Mouse (Mus musculus): ENCODE results near the gene Plekhs1. TPM values are rescaled to one million over a fixed set of nuclear protein-coding genes. Genes with fewer than 3 reads are reported as not detected.

Plekhs1 gene
- polyA plus RNA-seq, 1 experiment from 2014 or later = 0.09 TPM

GRCm38 (mm10) chr19:56531251-56531650 lies 69.8 kb downstream of the Plekhs1 start:
- no peaks in the 10 kb centered on the region for H3K27me3 ChIP-seq (replicated peaks; ENCODE audit: control insufficient read depth, insufficient read depth, low read length)
- no peaks in the 10 kb centered on the region for H3K36me3 ChIP-seq (ENCODE audit: control insufficient read depth, insufficient read depth)
- 93% methylated on average over 12 of the region's 12 CpGs for WGBS
- no peak overlapping the region for H3K27ac ChIP-seq (ENCODE audit: low read length)
- H3K9ac ChIP-seq (replicated peaks; ENCODE audit: low read depth, low read length) = no peak overlapping the region
- no peaks in the 10 kb centered on the region for H3K4me1 ChIP-seq (replicated peaks; ENCODE audit: control insufficient read depth, insufficient read depth, low read length)
- H3K4me2 ChIP-seq (ENCODE audit: low read length) = no peak overlapping the region
- H3K4me3 ChIP-seq (replicated peaks; ENCODE audit: low read length) = no peak overlapping the region
- ATAC-seq = no peak
- H3K9me3 ChIP-seq (ENCODE audit: control insufficient read depth, low read length) = no peaks in the 10 kb centered on the region

GRCm38 (mm10) chr19:56533291-56534071 lies 72.0 kb downstream of the Plekhs1 start:
- Histone ChIP-seq H3K4me1 (replicated peaks; ENCODE audit: control insufficient read depth, insufficient read depth, low read length) (no peaks in the 10 kb centered on the region), H3K9ac (replicated peaks; ENCODE audit: low read depth, low read length) (no peak overlapping the region), H3K4me2 (ENCODE audit: low read length) (no peak overlapping the region), H3K9me3 (ENCODE audit: control insufficient read depth, low read length) (no peaks in the 10 kb centered on the region), H3K27me3 (replicated peaks; ENCODE audit: control insufficient read depth, insufficient read depth, low read length) (no peaks in the 10 kb centered on the region), H3K4me3 (replicated peaks; ENCODE audit: low read length) (no peak overlapping the region), H3K27ac (ENCODE audit: low read length) (no peak overlapping the region), H3K36me3 (ENCODE audit: control insufficient read depth, insufficient read depth) (no peaks in the 10 kb centered on the region)
- peak; percentile 28; the same call in 1 of the 2 replicates for ATAC-seq
- 88% methylated on average over 14 of the region's 14 CpGs for WGBS

- no peak overlapping the region for H3K4me2 ChIP-seq (ENCODE audit: low read length)
- H3K36me3 ChIP-seq (ENCODE audit: control insufficient read depth, insufficient read depth) = no peaks in the 10 kb centered on the region
- ATAC-seq = no peak
- no peak overlapping the region for H3K4me3 ChIP-seq (replicated peaks; ENCODE audit: low read length)
- no peaks in the 10 kb centered on the region for H3K9me3 ChIP-seq (ENCODE audit: control insufficient read depth, low read length)
- H3K4me1 ChIP-seq (replicated peaks; ENCODE audit: control insufficient read depth, insufficient read depth, low read length) = no peaks in the 10 kb centered on the region
- H3K27me3 ChIP-seq (replicated peaks; ENCODE audit: control insufficient read depth, insufficient read depth, low read length) = no peaks in the 10 kb centered on the region
- H3K9ac ChIP-seq (replicated peaks; ENCODE audit: low read depth, low read length) = no peak overlapping the region
- WGBS = 85% methylated on average over 3 of the region's 3 CpGs
- no peak overlapping the region for H3K27ac ChIP-seq (ENCODE audit: low read length)
These were observed 72.9 kb downstream of the Plekhs1 start for GRCm38 (mm10) chr19:56534337-56534736.

- H3K4me1 ChIP-seq (replicated peaks; ENCODE audit: control insufficient read depth, insufficient read depth, low read length) = no peaks in the 10 kb centered on the region
- H3K4me3 ChIP-seq (replicated peaks; ENCODE audit: low read length) = no peak overlapping the region
- H3K36me3 ChIP-seq (ENCODE audit: control insufficient read depth, insufficient read depth) = no peaks in the 10 kb centered on the region
- H3K4me2 ChIP-seq (ENCODE audit: low read length) = no peak overlapping the region
- H3K9me3 ChIP-seq (ENCODE audit: control insufficient read depth, low read length) = no peaks in the 10 kb centered on the region
- 48% methylated on average over 9 of the region's 9 CpGs for WGBS
- no peak overlapping the region for H3K9ac ChIP-seq (replicated peaks; ENCODE audit: low read depth, low read length)
- no peak for ATAC-seq
- H3K27ac ChIP-seq (ENCODE audit: low read length) = no peak overlapping the region
- no peaks in the 10 kb centered on the region for H3K27me3 ChIP-seq (replicated peaks; ENCODE audit: control insufficient read depth, insufficient read depth, low read length)
These were observed 73.6 kb downstream of the Plekhs1 start for GRCm38 (mm10) chr19:56535064-56535463.

GRCm38 (mm10) chr19:56535765-56536164 lies 74.3 kb downstream of the Plekhs1 start:
- WGBS = 91% methylated on average over 9 of the region's 9 CpGs
- Histone ChIP-seq H3K4me1 (replicated peaks; ENCODE audit: control insufficient read depth, insufficient read depth, low read length) (no peaks in the 10 kb centered on the region), H3K27ac (ENCODE audit: low read length) (no peak overlapping the region), H3K36me3 (ENCODE audit: control insufficient read depth, insufficient read depth) (no peaks in the 10 kb centered on the region), H3K9me3 (ENCODE audit: control insufficient read depth, low read length) (no peaks in the 10 kb centered on the region), H3K4me3 (replicated peaks; ENCODE audit: low read length) (no peak overlapping the region), H3K4me2 (ENCODE audit: low read length) (no peak overlapping the region), H3K9ac (replicated peaks; ENCODE audit: low read depth, low read length) (no peak overlapping the region), H3K27me3 (replicated peaks; ENCODE audit: control insufficient read depth, insufficient read depth, low read length) (no peaks in the 10 kb centered on the region)
- no peak for ATAC-seq

Other genes with a start within 250 kb of the Plekhs1 start
- gene Habp2, start 174.5 kb upstream of the Plekhs1 start, polyA plus RNA-seq (2015; fragmentation: Nextera tagmentation; extraction: Ambion mirVana) = 0.20 TPM in 1 of 2 replicates, not detected in the other
- gene Nrap, start 71.6 kb upstream of the Plekhs1 start, polyA plus RNA-seq (2015; fragmentation: Nextera tagmentation; extraction: Ambion mirVana) = 0.22 and 0.27 TPM in 2 replicates
- 15.1 and 17.2 TPM in 2 replicates for gene Casp7, start 64.5 kb upstream of the Plekhs1 start, polyA plus RNA-seq (2015; fragmentation: Nextera tagmentation; extraction: Ambion mirVana)
- gene Dclre1a, start 86.6 kb downstream of the Plekhs1 start, polyA plus RNA-seq (2015; fragmentation: Nextera tagmentation; extraction: Ambion mirVana) = 13.7 and 15.6 TPM in 2 replicates
- 10.6 and 12.4 TPM in 2 replicates for gene Nhlrc2, start 86.6 kb downstream of the Plekhs1 start, polyA plus RNA-seq (2015; fragmentation: Nextera tagmentation; extraction: Ambion mirVana)

Data from forebrain, embryonic 16.5 days (tissue).